11 mouse cellular contexts compared by ENCODE assay signal in the genomic region with DNA sequence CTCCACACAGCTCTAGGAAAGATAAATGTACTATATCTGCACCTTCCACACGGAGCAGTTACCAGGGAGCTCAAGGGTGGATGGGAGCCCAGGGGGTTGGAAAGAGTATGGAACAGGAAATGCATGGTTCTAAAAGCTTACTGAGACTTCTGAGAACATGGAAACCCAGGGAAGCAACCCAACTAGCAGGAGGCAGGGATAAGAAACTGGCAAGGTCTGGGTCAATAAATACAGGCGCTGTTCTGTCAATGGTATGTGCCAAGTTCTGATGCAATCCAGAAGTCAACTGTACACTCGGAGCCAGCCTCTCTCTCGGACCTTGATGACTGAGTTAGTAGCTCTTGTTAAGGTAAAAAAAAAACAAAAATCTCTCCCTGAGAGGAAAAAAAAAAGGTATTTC. TPM values are rescaled to one million over a fixed set of nuclear protein-coding genes. Genes with fewer than 3 reads are reported as not detected.
DNase-seq lines count a peak whose midpoint lies in the region; ATAC-seq and TF ChIP-seq lines count a peak whose summit lies in the region.
"Had no signal": no experiment of that assay in that cellular context is flagged by ENCODE, and none has a peak within 500 bp of the region (broad histone marks: within the 10 kb centered on the region; RNA-seq: fewer than 3 reads in every experiment).

No protein-coding gene starts in this region.

- no peaks in the 10 kb centered on the region; the same call in none of the 2 replicates for H3K4me1 ChIP-seq in stomach, postnatal 0 days (replicated peaks; ENCODE audit: control insufficient read depth, insufficient read depth)

- 0 out of 2 replicates have a peak, but pooled peaks have one; percentile 54 for ATAC-seq in stomach, postnatal 0 days (ENCODE audit: low FRiP score, low TSS enrichment)

- DNase-seq in adrenal gland, adult 2 months = peak; percentile 79
- DNase-seq in adrenal gland, adult 18-20 months (ENCODE audit: low spot score in 2 of 2) = no peak
- peak; percentile 22 for DNase-seq in ovary, postnatal 14 days (ENCODE audit: low spot score)
- no peak for DNase-seq in ovary, postnatal 10 days (ENCODE audit: low spot score)
- peak; percentile 13 for DNase-seq in heart, postnatal 25 days (ENCODE audit: low spot score)
- DNase-seq in stomach, postnatal 0 days (ENCODE audit: low spot score) = no peak
- no peak for DNase-seq in thymus, adult 18-20 months
- no peak for DNase-seq in frontal cortex, postnatal 36 days (ENCODE audit: low spot score in 2 of 2)
- DNase-seq: gastrocnemius, postnatal 10 days; kidney, adult 11 months had no signal

- no peak for TF ChIP-seq CTCF in stomach, postnatal 0 days (IDR thresholded peaks at IDR 0.05; ENCODE audit: low read depth)

- no peaks in the 10 kb centered on the region for H3K27me3 ChIP-seq in stomach, postnatal 0 days (ENCODE audit: control insufficient read depth, insufficient read depth, low read length)
- H3K27me3 ChIP-seq: neural tube, embryonic 15.5 days had no signal

- H3K36me3 ChIP-seq in stomach, postnatal 0 days (ENCODE audit: control insufficient read depth, insufficient read depth, low read length) = no peaks in the 10 kb centered on the region
- H3K36me3 ChIP-seq: neural tube, embryonic 15.5 days had no signal

- H3K9me3 ChIP-seq in stomach, postnatal 0 days (ENCODE audit: control insufficient read depth, low read length) = no peaks in the 10 kb centered on the region
- H3K9me3 ChIP-seq: neural tube, embryonic 15.5 days had no signal

- no peak overlapping the region for H3K9ac ChIP-seq in stomach, postnatal 0 days (ENCODE audit: low read length)
- H3K9ac ChIP-seq: neural tube, embryonic 15.5 days had no signal

- no peak overlapping the region for H3K4me2 ChIP-seq in stomach, postnatal 0 days (replicated peaks; ENCODE audit: low read depth)
- H3K4me2 ChIP-seq: neural tube, embryonic 15.5 days had no signal

- WGBS in stomach, postnatal 0 days = 28% methylated on average over 4 of the region's 4 CpGs

- no peak overlapping the region for H3K4me3 ChIP-seq in stomach, postnatal 0 days (ENCODE audit: low read depth, low read length)
- H3K4me3 ChIP-seq: neural tube, embryonic 15.5 days had no signal

- intact Hi-C loops in heart, postnatal 25 days (cut with DNase I) = no loop called here

- no peak for TF ChIP-seq EP300 in stomach, postnatal 0 days (optimal IDR thresholded peaks at IDR 0.05)

- peak overlapping the region; percentile 40 for H3K27ac ChIP-seq in stomach, postnatal 0 days (replicated peaks)
- H3K27ac ChIP-seq: neural tube, embryonic 15.5 days had no signal

RNA-seq across cellular contexts. Expression of a gene that starts 42.6 kb away (rescaled TPM):
- total RNA-seq in adrenal gland, adult 2 months (2021) = 10 to 100 TPM; 23.2 to 28.9 TPM
- 1.2 and 2.0 TPM in 2 replicates for polyA plus RNA-seq in adrenal gland, adult 2 months (2012; rRNA removed)
- total RNA-seq in adrenal gland, adult 18-20 months (2021) = 10 to 100 TPM; 26.9 to 28.7 TPM
- 1 to 10 TPM; 3.2 to 3.8 TPM for total RNA-seq in heart, postnatal 25 days (2021)
- 8.0 and 8.7 TPM in 2 replicates for polyA plus RNA-seq in stomach, postnatal 0 days (2015; fragmentation: Nextera tagmentation; extraction: Ambion mirVana)

Comparison
In these comparisons a context has a peak if more than half of its experiments do, and no peak if none do; other contexts are left out.
1. DNase-seq: peak in adrenal gland, adult 2 months (single experiment), ovary, postnatal 14 days (single experiment) and heart, postnatal 25 days (single experiment); none in adrenal gland, adult 18-20 months (0 of 2), ovary, postnatal 10 days (single experiment), stomach, postnatal 0 days (single experiment), thymus, adult 18-20 months (0 of 2) and frontal cortex, postnatal 36 days (0 of 2).
2. RNA of a gene that starts 42.6 kb away (total RNA-seq): 23.2 to 28.9 TPM in adrenal gland, adult 2 months and 26.9 to 28.7 TPM in adrenal gland, adult 18-20 months; 3.2 to 3.8 TPM in heart, postnatal 25 days; every median in the first group is over 4 times any median in the second.